Mouse (Mus musculus) adipocyte (in vitro differentiated cells): ENCODE measurements around the gene Cxcr2.
A peak's percentile ranks its signal among the peaks of the same experiment; 100 is the strongest.
"Not testable (repeated sequence)": the region's sequence is repeated elsewhere in the genome, so short reads cannot be mapped to it uniquely, and the experiment has no call there.

Source experiments
- DNase-seq: peaks from one replicate; pipeline ENCODE4 v3.0.0-alpha.2; 2016; ENCODE audit warnings: low spot score

Gene Cxcr2

DNA sequence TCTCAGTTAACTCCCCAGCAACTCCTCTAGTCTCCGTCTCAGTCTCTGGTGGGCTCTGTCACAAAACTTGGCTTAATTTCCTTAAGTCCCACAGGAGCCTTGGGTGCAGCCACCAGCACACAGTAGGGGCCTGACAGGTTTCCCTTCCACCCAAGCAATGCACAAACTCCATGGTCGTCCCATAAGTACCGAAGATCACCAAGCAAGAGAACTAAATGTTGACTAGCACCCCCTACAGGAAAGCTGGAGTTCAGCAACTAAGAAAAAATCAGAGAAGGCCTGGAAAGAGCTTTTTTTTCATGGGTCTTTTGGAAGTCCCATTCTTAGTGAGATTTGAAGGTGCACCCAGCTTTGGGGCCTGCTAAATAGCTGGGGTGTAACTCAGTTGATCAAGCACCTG, 14.4 kb upstream of the Cxcr2 start:
- no peak for DNase-seq

DNA sequence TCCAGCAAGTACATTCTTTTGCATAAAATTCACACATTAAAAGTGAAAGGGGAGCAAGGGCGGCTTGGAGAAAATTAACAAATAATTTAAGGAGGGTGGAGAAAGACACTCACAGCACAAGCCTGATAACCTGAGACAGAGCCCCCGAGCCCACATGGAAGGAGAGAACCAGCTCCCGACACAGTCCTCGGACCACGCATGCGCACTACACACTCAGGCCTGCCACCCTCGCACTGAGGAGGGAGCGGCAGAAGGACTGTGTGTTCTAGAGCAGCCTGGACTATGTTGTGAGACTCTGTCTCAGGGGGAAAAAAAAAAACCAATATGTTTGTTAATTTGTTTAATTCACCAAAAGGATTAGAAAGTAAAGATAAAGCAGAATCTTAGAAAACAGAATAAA, 12.0 kb upstream of the Cxcr2 start:
- no peak for DNase-seq

DNA sequence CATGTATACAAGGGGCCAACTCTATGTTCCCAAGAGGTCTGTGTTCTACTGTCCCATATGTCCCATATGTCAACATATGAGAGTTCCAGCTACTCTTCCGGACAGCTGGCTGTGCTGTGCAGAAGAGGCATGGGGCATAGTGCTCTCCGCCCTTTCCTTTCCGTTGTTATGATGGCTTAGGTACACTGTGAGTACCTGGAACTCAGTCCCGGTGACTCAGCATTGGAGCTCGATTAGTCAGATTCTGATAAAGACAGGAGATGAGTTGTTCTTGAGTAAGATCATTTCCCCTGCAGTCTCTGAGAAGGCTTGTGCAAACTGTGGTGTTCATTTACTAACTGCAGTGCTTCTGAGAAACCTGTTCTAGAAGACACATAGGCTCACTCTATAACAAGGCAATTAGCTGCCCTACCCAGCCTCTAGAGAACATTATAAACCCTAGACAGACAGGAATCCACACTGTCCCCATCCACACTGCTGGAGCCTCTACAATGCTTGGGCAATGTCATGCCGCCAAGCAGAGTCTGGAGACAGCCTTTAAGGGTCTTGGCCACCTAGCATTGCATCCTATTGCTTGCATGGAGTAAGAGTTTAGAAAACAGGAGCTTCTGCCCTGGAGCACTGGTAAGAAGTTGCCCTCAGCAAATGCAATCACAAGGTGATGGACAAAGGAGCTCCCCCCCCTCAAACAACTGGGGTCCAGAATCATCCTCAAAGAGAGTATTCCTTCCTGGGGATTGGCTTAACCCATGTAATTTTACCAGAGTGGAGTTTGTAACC, 4.5 kb upstream of the Cxcr2 start:
- DNase-seq: no peak

DNA sequence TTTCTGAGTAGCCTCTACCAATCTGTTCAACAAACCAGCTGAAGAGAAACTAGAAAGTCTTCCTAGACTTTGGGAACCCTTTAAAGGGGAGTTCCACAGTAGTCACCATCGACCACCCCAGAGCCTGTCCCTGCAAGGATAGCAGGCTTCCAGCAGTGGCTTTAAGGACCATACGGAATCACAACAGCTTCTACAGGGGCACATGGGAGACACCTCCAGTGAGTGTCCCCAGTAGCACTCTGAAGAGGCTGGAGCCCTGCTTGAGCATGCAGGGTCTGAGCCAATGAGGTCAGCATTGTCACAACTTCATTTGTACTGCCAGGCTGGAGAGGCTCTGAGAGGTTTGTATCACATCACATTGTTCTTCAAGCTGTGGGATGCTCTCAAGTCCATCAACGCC, 3.7 kb upstream of the Cxcr2 start:
- no peak for DNase-seq

DNA sequence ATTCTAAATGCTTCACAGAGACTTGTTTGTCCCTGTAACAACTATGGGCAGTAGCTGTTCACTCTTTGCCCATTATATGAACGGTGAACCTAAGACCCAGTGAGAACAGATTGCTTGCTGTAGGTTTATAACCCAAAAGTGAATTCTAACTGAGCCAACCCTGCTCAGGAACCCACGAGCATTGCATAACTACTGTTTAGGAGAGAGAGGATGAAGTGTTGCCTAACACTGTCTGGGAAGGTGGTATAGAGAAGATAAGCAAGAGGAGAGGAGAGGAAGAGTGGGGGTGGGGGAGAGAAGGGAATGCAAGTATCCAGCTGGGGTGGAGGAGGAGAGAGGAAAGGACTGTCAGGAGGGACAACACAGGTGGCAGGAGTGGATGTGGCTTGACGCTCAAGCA, 2.7 kb upstream of the Cxcr2 start:
- DNase-seq: peak; percentile 60

DNA sequence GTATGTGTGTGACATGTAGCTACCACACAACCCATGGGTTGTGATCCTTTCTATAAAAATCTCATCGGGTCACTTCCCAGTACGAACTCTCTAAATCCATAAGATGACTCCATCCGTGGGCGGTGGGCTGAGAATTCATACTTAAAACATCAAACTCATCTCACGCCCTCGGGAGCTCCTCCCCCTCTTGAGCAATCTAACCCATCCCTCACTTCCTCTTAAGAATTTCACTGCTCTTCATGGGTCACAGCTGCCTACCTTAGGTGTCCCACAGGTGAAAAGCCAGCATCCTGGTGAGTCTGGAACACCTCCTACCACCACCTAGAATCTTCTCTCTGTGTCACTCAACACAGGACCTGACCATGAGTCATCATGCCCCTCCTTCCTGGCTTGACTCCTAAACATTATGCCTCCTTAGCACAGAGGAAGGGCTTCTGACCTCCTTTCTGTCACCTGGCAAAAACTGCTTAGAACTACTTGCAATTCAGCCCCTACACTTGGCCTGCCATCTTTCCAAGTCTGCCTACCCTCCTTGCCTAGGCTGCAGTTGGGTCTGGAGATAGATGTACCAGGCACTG, 1.7 kb downstream of the Cxcr2 start:
- no peak for DNase-seq

DNA sequence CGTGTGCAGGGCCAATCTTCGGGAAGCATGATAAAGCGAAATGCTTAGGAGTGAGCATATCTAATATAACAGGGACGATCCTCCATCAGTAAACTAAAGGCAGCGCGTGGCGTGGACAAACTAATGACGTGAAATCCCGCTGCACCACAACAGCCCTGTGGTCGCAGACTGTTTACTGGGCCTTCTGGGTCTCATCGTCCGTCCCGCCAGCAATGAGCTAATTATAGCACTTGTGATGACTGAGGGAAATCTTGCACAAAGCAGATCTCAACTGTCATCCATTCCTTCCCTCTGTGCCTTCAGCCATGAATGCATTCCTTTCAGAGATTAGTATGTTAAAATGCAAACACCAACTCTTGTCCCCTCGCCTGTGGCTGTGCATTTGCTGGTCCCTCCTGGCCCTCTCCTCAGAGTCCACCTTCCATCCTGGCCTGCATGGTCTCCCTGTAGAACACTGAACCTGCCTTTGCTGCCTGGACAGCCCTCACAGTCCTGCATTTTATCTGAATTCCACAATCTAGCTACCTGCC, 2.7 kb downstream of the Cxcr2 start:
- DNase-seq: no peak

DNA sequence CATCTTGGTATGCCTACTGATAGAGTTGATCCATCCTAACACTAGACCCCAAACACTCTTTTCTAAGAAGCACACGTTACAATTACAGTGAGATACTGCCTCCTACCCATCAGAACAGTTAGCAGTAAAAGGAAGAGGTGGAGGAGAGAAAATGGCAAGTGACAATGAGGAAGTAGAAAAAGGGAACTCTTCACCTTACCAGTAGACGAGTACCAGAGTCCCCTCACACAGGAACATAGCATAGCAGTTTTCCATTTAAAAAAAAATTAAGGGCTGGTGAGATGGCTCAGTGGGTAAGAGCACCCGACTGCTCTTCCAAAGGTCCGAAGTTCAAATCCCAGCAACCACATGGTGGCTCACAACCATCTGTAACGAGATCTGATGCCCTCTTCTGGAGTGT, 5.8 kb downstream of the Cxcr2 start:
- not testable (repeated sequence) for DNase-seq

DNA sequence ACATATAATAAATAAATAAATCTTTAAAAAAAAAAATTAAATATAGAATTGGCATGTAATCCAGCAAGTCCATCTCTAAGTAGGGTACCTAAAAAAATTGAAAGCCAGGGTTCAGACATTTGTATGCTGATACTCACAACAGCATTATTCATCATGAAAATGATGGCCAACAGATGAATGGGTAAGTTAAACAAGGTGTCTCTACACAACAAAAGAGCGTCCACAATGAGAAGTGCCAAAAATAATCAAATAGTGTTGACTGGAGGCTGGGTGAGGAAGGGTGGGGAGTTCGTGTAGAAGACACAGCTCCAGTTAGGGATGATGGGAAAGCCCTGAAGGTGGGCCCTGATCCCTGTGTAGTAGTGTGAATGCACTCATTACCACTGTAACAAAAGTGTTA, 6.2 kb downstream of the Cxcr2 start:
- DNase-seq: no peak

DNA sequence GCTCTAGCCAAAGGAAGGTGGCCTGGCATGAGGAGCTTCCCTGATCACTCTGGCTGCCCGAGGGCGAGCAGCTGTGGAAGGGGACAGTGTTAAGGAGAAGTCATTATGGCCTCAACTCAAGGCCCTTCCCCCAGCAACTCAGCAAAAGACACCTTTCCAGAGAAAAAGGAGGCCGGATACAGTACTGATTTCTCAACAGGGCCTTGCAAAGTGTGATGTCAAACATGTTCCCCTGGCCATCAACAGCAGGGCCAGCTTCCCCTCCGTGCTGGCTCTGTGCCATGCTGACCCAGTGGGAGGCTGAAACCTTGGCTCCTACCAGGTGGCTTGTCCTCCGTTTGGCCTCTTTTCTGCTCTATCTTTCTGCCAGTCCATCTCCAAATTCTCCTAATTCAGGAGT, 13.3 kb downstream of the Cxcr2 start:
- no peak for DNase-seq

DNA sequence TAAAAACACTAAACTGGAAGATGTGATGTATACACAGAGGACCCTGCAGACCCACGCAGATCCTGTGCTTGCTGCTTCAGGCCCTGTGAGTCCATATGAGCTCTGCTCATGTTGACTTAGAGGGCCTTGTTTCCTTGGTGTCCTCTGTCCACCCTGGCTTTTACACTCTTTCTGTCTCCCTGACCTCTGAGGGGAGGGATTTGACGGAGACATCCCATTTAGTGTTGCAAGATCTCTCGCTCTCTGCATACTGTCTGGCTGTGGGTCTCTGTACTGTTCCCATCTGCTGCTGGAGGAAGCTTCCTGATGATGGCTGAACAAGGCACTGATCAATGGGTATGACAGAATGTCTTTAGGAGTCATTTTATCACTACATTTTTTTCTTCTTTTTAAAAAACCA, 15.9 kb downstream of the Cxcr2 start:
- DNase-seq: no peak

DNA sequence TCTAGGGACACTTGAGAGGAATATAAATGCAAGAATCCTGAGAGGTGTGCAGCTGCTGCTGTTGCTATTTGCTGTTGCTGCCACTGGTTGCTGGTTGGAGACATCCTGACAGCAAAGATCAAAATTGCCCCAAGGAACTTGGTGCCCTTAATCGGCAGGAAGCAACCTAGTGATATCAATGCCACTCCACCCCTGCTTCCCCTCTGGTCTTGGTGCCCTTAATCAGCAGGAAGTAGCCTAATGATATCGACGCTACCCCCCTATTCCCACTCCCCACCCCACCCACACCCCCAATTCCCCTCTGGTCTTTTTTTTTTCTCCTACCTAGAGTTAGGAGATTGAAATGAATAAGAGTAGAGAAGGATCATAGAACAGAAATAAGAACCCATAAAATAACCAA, 18.9 kb downstream of the Cxcr2 start:
- no peak for DNase-seq

DNA sequence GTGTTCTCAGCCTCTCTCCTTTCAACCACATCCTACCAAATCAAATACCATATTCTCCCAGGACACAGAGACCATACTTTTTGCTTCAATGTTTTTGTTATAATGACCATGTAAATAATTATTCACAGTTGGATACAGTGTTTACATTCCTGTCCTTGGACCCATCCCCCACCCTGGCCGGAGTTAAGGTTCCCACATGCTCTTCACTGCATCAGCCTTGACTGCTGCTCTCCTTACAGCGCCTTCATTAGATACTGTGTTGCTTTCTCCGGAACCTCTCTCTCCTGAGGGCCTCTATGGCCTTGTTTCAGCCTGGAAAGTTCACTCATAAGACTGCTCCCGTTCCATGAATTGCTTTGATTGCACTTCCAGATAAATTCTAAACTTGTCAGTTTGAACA, 21.9 kb downstream of the Cxcr2 start:
- DNase-seq: no peak

DNA sequence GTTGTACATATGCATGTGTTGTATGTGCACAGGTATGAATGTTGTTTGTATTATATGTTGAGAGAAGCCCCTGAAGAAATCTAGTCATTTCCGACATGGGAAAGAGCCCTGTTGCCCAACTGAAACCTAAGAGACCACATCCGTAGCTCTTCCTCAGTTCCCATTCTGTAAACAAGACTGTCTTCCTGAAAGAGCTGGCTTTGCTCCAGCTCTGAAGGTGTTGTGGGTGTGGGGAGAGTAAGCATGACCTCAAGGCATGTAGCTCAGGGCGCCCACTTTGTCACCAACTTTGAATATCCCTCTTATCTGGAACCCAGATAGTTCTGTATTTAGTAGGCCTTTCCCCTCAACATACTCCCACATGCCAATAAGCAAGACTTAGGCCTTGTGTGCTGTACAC, 24.8 kb downstream of the Cxcr2 start:
- DNase-seq: no peak

DNA sequence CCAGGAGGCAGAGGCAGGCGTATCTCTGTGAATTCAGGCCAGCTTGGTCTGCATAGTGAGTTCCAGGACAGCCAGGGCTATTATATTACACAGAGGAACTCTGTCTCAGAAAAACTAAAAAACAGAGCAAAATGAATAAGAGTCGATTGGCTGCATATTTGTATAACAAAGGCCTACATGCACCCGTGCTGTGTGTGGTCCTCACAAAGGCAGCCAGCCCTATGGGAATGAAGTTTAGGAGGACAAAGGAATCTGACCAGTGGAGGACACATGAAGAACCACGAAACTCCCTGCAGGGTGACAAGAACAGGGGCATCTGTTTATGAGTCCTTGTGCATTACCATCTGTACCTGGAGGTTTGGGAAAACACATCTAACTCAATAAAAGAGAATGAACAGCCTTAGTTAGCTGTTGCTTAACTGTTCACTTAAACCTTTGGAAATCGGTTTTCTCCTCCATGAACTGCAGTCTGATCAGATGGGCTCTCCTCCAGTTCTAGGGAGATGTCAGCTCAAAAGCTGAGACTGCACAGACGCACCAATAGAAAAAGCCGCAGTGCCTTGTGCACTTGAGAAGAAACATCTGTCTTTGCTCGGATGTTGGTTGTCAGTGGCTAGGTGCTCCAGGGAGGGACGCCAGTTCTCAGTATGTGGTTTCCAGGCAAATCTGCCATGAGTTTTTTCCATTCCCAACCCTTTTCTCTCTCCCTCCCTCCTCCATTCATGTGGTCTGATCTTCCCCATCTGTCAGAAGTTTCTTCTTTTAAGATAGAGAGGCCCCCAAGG, 26.0 kb downstream of the Cxcr2 start:
- DNase-seq: no peak

DNA sequence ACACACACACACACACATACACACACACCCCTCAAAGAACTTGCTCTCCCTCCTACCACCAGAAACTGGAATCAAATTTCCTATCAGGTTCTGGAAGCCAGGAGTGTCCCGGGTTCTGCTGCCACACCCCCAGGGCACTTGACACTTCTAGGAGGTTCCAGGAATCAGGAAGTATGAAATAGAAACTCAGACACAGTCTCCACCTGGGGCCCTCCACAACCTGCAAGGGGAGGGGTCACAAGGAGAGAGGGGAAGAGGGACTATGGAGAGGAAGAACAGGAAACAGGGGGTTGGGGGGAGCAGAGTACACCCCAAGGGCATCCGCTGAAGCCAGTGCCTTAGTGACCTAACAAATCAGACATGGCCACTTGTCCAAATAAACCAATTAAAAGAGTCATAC, 27.7 kb downstream of the Cxcr2 start:
- DNase-seq: no peak

DNA sequence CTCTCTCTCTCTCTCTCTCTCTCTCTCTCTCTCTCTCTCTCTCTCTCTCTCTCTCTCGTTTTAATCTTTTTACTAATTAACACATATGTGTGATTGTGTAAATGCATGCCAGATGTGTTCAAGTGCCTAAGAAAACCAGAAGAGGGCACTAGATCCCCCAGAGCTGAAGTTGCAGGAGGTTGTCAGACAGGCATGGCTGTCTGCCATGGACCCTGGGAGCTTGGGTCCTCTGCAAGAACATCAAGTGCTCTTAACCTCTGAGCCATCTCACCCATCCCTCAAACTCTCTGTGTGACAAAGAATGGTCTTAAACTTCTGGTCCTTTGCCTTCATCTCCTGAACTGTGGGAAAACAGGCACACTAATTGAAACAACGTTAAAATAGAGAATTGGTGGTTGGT, 29.2 kb downstream of the Cxcr2 start:
- no peak for DNase-seq

DNA sequence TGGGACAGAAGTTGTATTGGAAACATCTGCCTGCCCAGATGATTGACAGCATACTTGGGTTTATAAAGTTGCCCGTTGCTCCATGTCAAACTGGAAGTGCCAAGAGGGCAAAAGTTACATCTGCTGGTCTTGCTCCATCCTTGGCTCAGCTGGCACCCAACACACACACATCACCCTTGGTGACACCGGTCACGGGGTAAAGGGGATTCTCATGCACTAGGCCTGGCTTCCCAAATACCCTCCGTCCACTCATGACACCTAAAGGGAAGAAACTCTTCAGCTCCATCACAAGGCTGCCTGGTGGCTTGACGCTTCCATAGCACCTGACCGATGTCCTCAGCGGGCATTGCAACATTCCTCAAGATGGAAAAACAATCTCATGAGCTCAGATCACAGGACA, 36.7 kb downstream of the Cxcr2 start:
- peak; percentile 92 for DNase-seq

DNA sequence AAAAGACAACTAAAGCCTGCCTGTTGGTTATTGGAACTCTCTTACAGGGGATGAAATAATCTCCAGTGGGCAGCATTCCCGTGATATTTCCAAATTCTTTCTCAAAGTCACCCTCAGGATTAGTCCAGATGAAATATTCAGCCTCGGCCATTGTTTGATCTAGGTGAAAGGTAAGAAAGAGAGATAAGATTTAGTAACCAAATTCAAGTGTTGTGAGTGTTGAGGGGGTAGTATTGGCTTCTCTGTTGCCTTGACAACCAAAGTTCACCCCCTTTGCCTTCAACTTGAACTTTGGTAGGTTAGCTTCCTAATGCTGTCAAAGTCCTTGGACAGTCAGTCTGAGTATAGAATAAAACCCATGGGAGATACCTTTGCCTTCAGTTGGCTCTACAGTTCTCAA, 38.9 kb downstream of the Cxcr2 start:
- DNase-seq: no peak

DNA sequence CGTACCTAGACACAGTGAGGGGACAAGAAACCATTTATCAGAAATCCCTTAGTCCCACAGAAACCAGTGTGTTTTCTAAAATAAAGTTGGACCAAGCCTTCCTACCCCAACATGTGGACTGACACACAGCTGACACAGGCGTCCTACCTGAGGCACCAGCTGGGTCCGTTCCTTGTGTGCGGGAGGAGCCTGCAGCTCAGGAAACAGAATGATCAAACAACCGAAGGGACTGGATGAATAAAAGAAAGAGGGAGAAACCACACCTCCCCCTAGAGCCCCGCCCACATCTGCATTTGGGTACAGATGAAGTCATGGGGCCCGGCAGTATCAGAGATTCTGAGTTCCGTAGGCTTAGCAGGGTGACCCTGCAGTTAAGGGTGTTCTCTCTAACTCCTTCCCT, 40.7 kb downstream of the Cxcr2 start, which contains the start of gene Cxcr1:
Gene Cxcr1, minus strand, starts transcription at position 187 of the 400 bp plus-strand sequence.
- DNase-seq: no peak

DNA sequence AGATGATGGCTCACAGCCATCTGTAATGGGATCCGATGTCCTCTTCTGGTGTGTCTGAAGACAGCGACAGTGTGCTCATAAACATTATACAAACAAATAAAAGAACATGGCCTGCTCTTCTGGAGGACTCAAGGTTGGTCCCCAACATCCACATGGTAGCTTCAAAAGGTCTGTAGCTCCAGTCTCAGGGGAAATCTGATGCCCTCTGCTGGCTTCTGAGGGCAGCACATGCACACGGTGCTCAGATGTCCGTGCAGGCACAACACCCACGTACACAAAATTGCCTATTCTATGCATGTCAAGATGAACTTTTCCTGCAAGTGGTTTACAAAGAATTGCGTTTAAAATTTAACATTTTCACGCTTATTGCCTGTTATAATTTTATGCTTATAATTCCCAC, 42.2 kb downstream of the Cxcr2 start:
- DNase-seq: peak; percentile 29

DNA sequence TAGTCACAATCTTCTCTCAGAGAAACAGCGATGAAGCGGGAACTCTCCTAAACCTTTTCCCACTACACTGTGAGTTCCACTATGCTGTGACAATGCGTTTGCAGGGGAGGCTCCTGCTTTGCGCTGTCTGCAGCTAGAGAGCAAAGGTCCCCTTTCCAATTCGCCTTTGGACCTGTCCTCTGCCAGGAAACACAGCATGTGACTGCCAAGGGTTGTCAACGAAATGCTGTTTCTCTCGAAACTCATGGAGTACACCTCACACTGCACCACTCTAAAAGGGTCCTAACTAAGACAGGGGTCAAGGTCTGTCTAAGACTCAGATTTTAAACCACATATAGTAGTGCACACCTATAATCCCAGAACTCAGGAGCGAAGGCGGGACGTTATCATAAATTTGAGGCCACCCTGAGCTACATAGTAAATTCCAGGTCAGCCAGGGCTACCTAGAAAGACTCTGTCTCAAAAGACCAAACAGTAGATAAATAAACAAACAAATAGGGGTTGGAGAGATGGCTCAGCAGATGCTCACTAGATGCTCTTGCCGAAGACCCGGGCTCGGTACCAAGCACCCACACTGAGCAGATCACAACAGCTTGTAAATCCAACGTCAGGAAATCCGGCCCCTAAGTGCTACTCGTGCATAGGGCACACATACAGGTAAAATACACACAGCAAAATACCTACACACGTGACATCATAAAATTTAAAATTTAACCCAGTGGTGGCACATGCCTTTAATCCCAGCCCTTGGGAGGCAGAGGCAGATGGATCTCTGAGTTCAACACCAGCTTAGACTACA, 43.0 kb downstream of the Cxcr2 start:
- DNase-seq: no peak
